In the genomic region with DNA sequence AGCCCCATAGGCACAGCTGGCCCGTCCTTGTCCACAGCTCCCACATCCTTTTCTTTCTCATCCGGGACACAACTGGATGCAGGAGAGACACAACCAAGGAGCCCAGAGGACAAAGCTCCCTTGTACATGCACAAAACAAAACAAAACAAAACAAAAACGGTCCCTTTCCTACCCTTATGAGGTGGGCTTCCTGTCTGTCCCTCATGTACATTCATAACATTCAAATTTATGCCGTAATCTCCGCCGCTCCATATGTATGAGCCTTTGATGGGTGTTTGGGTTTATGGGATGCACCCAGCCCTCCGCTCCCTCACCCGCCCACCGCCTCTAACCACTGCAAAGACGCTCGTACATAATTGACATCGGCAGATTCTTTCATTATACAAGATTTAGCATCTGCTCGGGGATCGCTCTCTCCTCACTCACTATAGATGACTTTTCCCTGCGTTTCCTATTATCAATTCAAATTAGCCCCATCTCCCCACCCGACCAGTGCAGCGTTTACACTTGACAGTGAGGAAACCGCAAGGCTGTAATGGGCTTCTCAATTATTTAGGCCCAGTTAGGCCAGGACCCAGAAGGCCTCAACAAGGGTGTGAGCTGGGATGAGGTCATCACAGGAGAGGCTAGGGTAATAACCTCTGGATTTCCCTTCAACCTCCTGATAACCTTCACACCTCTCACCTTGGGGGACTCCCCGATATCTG, we compare ENCODE assay signal across 16 mouse cellular contexts. TPM values are rescaled to one million over a fixed set of nuclear protein-coding genes. Genes with fewer than 3 reads are reported as not detected.
DNase-seq lines count a peak whose midpoint lies in the region; ATAC-seq and TF ChIP-seq lines count a peak whose summit lies in the region.
"Had no signal": no experiment of that assay in that cellular context is flagged by ENCODE, and none has a peak within 500 bp of the region (broad histone marks: within the 10 kb centered on the region; RNA-seq: fewer than 3 reads in every experiment).

No protein-coding gene starts in this region.

- 76% methylated on average over 19 of the region's 19 CpGs for WGBS in heart, embryonic 10.5 days
- 33% methylated on average over 19 of the region's 19 CpGs for WGBS in forebrain, postnatal 0 days
- 39% methylated on average over 19 of the region's 19 CpGs for WGBS in midbrain, embryonic 11.5 days
- WGBS in neural tube, embryonic 15.5 days, result 24% methylated on average over 19 of the region's 19 CpGs

- no peaks in the 10 kb centered on the region for H3K36me3 ChIP-seq in heart, embryonic 10.5 days
- H3K36me3 ChIP-seq in forebrain, postnatal 0 days (ENCODE audit: insufficient read depth), result no peaks in the 10 kb centered on the region
- no peaks in the 10 kb centered on the region for H3K36me3 ChIP-seq in midbrain, embryonic 11.5 days (ENCODE audit: control insufficient read depth, insufficient read depth, low read length)
- no peaks in the 10 kb centered on the region for H3K36me3 ChIP-seq in neural tube, embryonic 15.5 days
- H3K36me3 ChIP-seq: embryonic facial prominence, embryonic 12.5 days; stomach, embryonic 15.5 days had no signal

- ATAC-seq in forebrain, postnatal 0 days, result peak; percentile 74
- peak; percentile 67 for ATAC-seq in midbrain, embryonic 11.5 days (ENCODE audit: low FRiP score)
- peak; percentile 18; the same call in 1 of the 2 replicates for ATAC-seq in neural tube, embryonic 15.5 days (ENCODE audit: low FRiP score)

- no peak overlapping the region; the same call in 1 of the 2 replicates for H3K9ac ChIP-seq in forebrain, postnatal 0 days
- H3K9ac ChIP-seq in midbrain, embryonic 11.5 days (ENCODE audit: low read length), result peak overlapping the region; percentile 9; the same call in 1 of the 2 replicates
- H3K9ac ChIP-seq in neural tube, embryonic 15.5 days (replicated peaks), result no peak overlapping the region
- H3K9ac ChIP-seq: stomach, embryonic 15.5 days had no signal

- 0 out of 2 replicates have a peak overlapping the region, but pooled peaks have one; percentile 75 for H3K27ac ChIP-seq in heart, embryonic 10.5 days
- H3K27ac ChIP-seq in forebrain, postnatal 0 days (ENCODE audit: low read depth, low read length), result peak overlapping the region; percentile 67
- H3K27ac ChIP-seq in midbrain, embryonic 11.5 days (ENCODE audit: low read depth, low read length), result peak overlapping the region; percentile 45
- H3K27ac ChIP-seq in neural tube, embryonic 15.5 days (replicated peaks), result peak overlapping the region; percentile 67

- no peak overlapping the region for H3K4me3 ChIP-seq in heart, embryonic 10.5 days
- H3K4me3 ChIP-seq in forebrain, postnatal 0 days (ENCODE audit: low read depth, low read length), result peak overlapping the region; percentile 14; the same call in 1 of the 2 replicates
- H3K4me3 ChIP-seq in midbrain, embryonic 11.5 days (ENCODE audit: low read depth, low read length), result no peak overlapping the region
- no peak overlapping the region for H3K4me3 ChIP-seq in neural tube, embryonic 15.5 days (replicated peaks)
- H3K4me3 ChIP-seq: megakaryocyte, embryonic 14.5 days had no signal

- peaks cover 49% of the 10 kb centered on the region for H3K4me1 ChIP-seq in heart, embryonic 10.5 days
- H3K4me1 ChIP-seq in forebrain, postnatal 0 days (ENCODE audit: insufficient read depth), result peaks cover 15% of the 10 kb centered on the region; the same call in 1 of the 2 replicates
- H3K4me1 ChIP-seq in midbrain, embryonic 11.5 days (ENCODE audit: control insufficient read depth, insufficient read depth, low read length), result peaks cover 33% of the 10 kb centered on the region
- H3K4me1 ChIP-seq in neural tube, embryonic 15.5 days, result peaks cover 42% of the 10 kb centered on the region

- peaks cover 36% of the 10 kb centered on the region for H3K27me3 ChIP-seq in heart, embryonic 10.5 days (ENCODE audit: insufficient read depth, poor library complexity, severe bottlenecking)
- no peaks in the 10 kb centered on the region; the same call in 1 of the 2 replicates for H3K27me3 ChIP-seq in forebrain, postnatal 0 days (ENCODE audit: insufficient read depth, low read length)
- H3K27me3 ChIP-seq in midbrain, embryonic 11.5 days (ENCODE audit: control insufficient read depth, insufficient read depth, low read length), result peaks cover 39% of the 10 kb centered on the region
- H3K27me3 ChIP-seq in neural tube, embryonic 15.5 days (replicated peaks), result no peaks in the 10 kb centered on the region
- H3K27me3 ChIP-seq: stomach, embryonic 15.5 days had no signal

- H3K9me3 ChIP-seq in heart, embryonic 10.5 days, result no peaks in the 10 kb centered on the region
- no peaks in the 10 kb centered on the region for H3K9me3 ChIP-seq in forebrain, postnatal 0 days (ENCODE audit: low read length)
- no peaks in the 10 kb centered on the region for H3K9me3 ChIP-seq in midbrain, embryonic 11.5 days (ENCODE audit: control insufficient read depth, low read length)
- H3K9me3 ChIP-seq in neural tube, embryonic 15.5 days (replicated peaks), result no peaks in the 10 kb centered on the region
- H3K9me3 ChIP-seq: embryonic facial prominence, embryonic 12.5 days; stomach, embryonic 15.5 days had no signal

- no peak for TF ChIP-seq CTCF in forebrain, postnatal 0 days (IDR thresholded peaks at IDR 0.05; ENCODE audit: low read depth)

- peak overlapping the region; percentile 11 for H3K4me2 ChIP-seq in forebrain, postnatal 0 days (ENCODE audit: low read depth)
- peak overlapping the region; percentile 10; the same call in 1 of the 2 replicates for H3K4me2 ChIP-seq in midbrain, embryonic 11.5 days
- H3K4me2 ChIP-seq in neural tube, embryonic 15.5 days, result peak overlapping the region; percentile 51

- no peak for DNase-seq in heart, embryonic 10.5 days (ENCODE audit: low spot score)
- no peak for DNase-seq in heart, adult 18-20 months
- no peak for DNase-seq in forebrain, postnatal 0 days
- peak; percentile 91 for DNase-seq in midbrain, embryonic 11.5 days (ENCODE audit: low spot score, missing footprints)
- DNase-seq in cerebellum, adult 18-20 months, result no peak
- DNase-seq in lung, postnatal 36 days, result no peak
- no peak for DNase-seq in layer of hippocampus, adult 9-10 months (ENCODE audit: low spot score)
- DNase-seq: adrenal gland, adult 2 months; gastrocnemius, postnatal 36 days; kidney, adult 9 months; lung, embryonic 14.5 days; thymus, postnatal 36 days had no signal

RNA-seq across cellular contexts. Expression of gene Btrc, which starts 51.5 kb away (rescaled TPM):
- 46.9 and 47.8 TPM in 2 replicates for polyA plus RNA-seq in heart, embryonic 10.5 days (2016; fragmentation: Nextera tagmentation; extraction: Ambion mirVana)
- 10 to 100 TPM; 22.2 to 25.7 TPM for total RNA-seq in heart, adult 18-20 months (2021)
- total RNA-seq in forebrain, postnatal 0 days (2014; rRNA removed), result 57.2 and 64.7 TPM in 2 replicates
- 35.6 and 46.9 TPM in 2 replicates for polyA plus RNA-seq in forebrain, postnatal 0 days (2015; fragmentation: Nextera tagmentation; extraction: Ambion mirVana)
- 49.5 and 58.7 TPM in 2 replicates for polyA plus RNA-seq in midbrain, embryonic 11.5 days (2014; fragmentation: Nextera tagmentation; extraction: Ambion mirVana)
- polyA plus RNA-seq in neural tube, embryonic 15.5 days (2015; fragmentation: Nextera tagmentation; extraction: Ambion mirVana), result 64.8 and 68.2 TPM in 2 replicates

Comparison
In these comparisons a context has a peak if more than half of its experiments do, and no peak if none do; other contexts are left out.
1. ATAC-seq: peak in every context shown above with its lines; median percentile 74 in forebrain, postnatal 0 days; 67 in midbrain, embryonic 11.5 days; 18 in neural tube, embryonic 15.5 days.